Mouse (Mus musculus) embryonic facial prominence, embryonic 15.5 days (tissue): Measurements from ENCODE around the gene Vamp4. TPM values are rescaled to one million over a fixed set of nuclear protein-coding genes. Genes with fewer than 3 reads are reported as not detected.

Experiments used
- ATAC-seq: fragments of 200-750 bp; cut with Nextera tagmentation; 2 replicates; pipeline ENCODE4 v1.8.0; 2017; ENCODE audit warnings: low read depth, moderate TSS enrichment; ENCODE audit not compliant: insufficient number of reproducible peaks, low FRiP score, low TSS enrichment
- H3K27ac ChIP-seq: fragments of 300-500 bp; sonication (generic); replicated peaks from 2 replicates; pipeline ENCODE4 v1.5.1; 2015; ENCODE audit warnings: mild to moderate bottlenecking, inconsistent platforms
- H3K27me3 ChIP-seq: fragments of 300-500 bp; sonication (generic); 2 replicates; pipeline ENCODE4 v1.6.1; 2015; ENCODE audit warnings: inconsistent platforms
- H3K36me3 ChIP-seq: fragments of 300-500 bp; sonication (generic); 2 replicates; pipeline ENCODE4 v1.6.1; 2015; ENCODE audit warnings: mild to moderate bottlenecking, inconsistent platforms
- H3K4me1 ChIP-seq: fragments of 300-500 bp; sonication (generic); 2 replicates; pipeline ENCODE4 v1.6.1; 2015; ENCODE audit warnings: inconsistent platforms
- H3K4me2 ChIP-seq: fragments of 300-500 bp; sonication (generic); replicated peaks from 2 replicates; pipeline ENCODE4 v1.6.1; 2015; ENCODE audit warnings: mild to moderate bottlenecking, inconsistent platforms
- H3K4me3 ChIP-seq: fragments of 300-500 bp; sonication (generic); replicated peaks from 2 replicates; pipeline ENCODE4 v1.5.1; 2015; ENCODE audit warnings: mild to moderate bottlenecking, inconsistent platforms
- H3K9ac ChIP-seq: fragments of 300-500 bp; sonication (generic); 2 replicates; pipeline ENCODE4 v1.6.1; 2015; ENCODE audit warnings: inconsistent platforms
- H3K9me3 ChIP-seq: fragments of 300-500 bp; sonication (generic); replicated peaks from 2 replicates; pipeline ENCODE4 v1.6.1; 2016; ENCODE audit warnings: inconsistent platforms
- WGBS: fragments of 180-500 bp; shearing (Covaris S2); methylation state at CpG from one replicate; pipeline ENCODE4 v1.1.7; 2015; 5-methylcytosine and 5-hydroxymethylcytosine counted together
- polyA plus RNA-seq: library from polyadenylated mRNA; unstranded; fragments of >200 nt; fragmentation: Nextera tagmentation; extraction: Ambion mirVana; gene quantifications from 2 replicates; pipeline ENCODE4 v1.2.1, GENCODE M21; 2015

The Vamp4 gene
- polyA plus RNA-seq, result 76.2 and 82.9 TPM in 2 replicates

GRCm38 (mm10) chr1:162570260-162570748 lies at the start of gene Vamp4:
Gene Vamp4 (plus strand): TSS chr1:162570515.
- H3K27me3 ChIP-seq, result no peaks in the 10 kb centered on the region
- H3K4me1 ChIP-seq, result peaks cover 17% of the 10 kb centered on the region
- no peaks in the 10 kb centered on the region for H3K9me3 ChIP-seq
- peak; percentile 97 for ATAC-seq
- H3K27ac ChIP-seq, result peak within 1 kb of the TSS; percentile 93
- H3K36me3 ChIP-seq, result peaks cover 9% of the 10 kb centered on the region
- WGBS, result under 1% methylated on average over 42 of the region's 43 CpGs
- H3K4me2 ChIP-seq, result peak within 1 kb of the TSS; percentile 63
- H3K4me3 ChIP-seq, result peak within 1 kb of the TSS; percentile 94
- peak within 1 kb of the TSS; percentile 90 for H3K9ac ChIP-seq

DNA sequence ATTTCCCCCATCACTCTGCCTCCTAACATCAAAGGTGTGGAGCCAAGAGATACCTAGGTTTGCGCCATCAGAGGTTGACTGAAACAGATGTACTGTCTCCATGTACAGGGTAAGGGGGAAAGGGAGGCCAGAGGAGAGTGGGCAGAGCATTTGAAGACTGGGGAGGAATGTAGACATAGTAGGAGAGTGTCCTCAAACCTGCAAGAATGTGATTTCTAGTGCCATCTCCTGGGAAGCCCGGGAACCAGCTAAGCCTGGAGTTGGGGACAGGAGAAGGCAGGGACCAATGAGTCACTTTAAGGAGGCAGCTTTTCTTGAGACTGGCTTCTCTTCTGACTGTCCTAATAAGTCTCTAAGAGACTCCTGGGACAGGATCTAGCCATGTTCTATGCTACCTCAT lies 40.7 kb upstream of the Vamp4 start:
- Histone ChIP-seq H3K4me3 (no peak overlapping the region), H3K9ac (no peak overlapping the region), H3K36me3 (peaks cover 26% of the 10 kb centered on the region), H3K27me3 (no peaks in the 10 kb centered on the region), H3K4me1 (no peaks in the 10 kb centered on the region), H3K9me3 (no peaks in the 10 kb centered on the region), H3K27ac (no peak overlapping the region), H3K4me2 (no peak overlapping the region)
- no peak for ATAC-seq
- 68% methylated on average over 2 of the region's 2 CpGs for WGBS

DNA sequence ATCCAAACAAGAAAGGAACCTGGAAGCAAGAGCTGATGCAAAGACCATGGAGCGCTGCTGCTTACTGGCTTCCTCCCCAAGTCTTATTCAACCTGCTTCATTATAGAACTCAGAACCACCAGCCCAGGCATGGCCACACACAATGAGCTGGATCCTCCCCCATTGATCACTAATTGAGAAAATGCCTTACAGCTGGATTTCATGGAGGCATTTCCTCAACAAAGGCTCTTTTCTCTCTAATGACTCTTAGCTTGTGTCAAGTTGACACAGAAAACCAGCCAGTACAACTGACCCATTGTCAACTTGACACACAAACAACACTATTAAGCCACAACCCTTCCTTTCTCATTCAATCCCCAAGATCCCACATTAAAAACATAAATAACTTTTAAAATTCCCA lies 39.6 kb upstream of the Vamp4 start:
- Histone ChIP-seq H3K4me3 (no peak overlapping the region), H3K4me1 (no peaks in the 10 kb centered on the region), H3K9me3 (no peaks in the 10 kb centered on the region), H3K27me3 (no peaks in the 10 kb centered on the region), H3K9ac (no peak overlapping the region), H3K4me2 (no peak overlapping the region), H3K36me3 (peaks cover 36% of the 10 kb centered on the region), H3K27ac (no peak overlapping the region)
- no peak for ATAC-seq
- 59% methylated on average over 1 of the region's 1 CpGs for WGBS

DNA sequence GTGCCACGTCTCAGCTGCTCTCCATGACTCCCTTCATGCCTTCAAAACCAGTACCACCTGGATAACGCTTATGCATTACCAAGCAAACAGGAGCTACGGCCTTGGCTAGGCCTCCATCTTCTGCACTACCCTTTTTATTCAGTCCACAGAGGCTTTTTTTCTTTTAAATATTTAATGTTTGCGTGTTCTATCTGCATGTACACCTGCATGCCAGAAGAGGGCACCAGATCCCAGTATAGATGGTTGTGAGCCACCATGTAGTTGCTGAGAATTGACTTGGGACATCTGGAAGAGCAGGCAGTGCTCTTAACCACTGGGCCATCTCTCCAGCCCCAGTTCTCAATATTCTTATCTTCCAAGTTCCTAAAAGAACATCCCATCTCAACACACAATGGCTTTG lies 38.7 kb upstream of the Vamp4 start:
- Histone ChIP-seq H3K27ac (no peak overlapping the region), H3K4me2 (no peak overlapping the region), H3K9me3 (no peaks in the 10 kb centered on the region), H3K9ac (no peak overlapping the region), H3K27me3 (no peaks in the 10 kb centered on the region), H3K4me3 (no peak overlapping the region), H3K36me3 (peaks cover 45% of the 10 kb centered on the region), H3K4me1 (no peaks in the 10 kb centered on the region)
- ATAC-seq, result no peak
- WGBS, result 73% methylated on average over 4 of the region's 4 CpGs

GRCm38 (mm10) chr1:162532330-162532729 lies 38.0 kb upstream of the Vamp4 start:
- no peak for ATAC-seq

GRCm38 (mm10) chr1:162533766-162534560 lies 36.4 kb upstream of the Vamp4 start:
- Histone ChIP-seq H3K4me3 (no peak overlapping the region), H3K9ac (no peak overlapping the region), H3K27ac (no peak overlapping the region), H3K9me3 (no peaks in the 10 kb centered on the region), H3K36me3 (peaks cover 62% of the 10 kb centered on the region), H3K4me2 (no peak overlapping the region), H3K4me1 (no peaks in the 10 kb centered on the region), H3K27me3 (no peaks in the 10 kb centered on the region)
- WGBS, result 91% methylated on average over 14 of the region's 14 CpGs
- no peak for ATAC-seq

More at GRCm38 (mm10) chr1:162532330-162532729, 38.0 kb upstream of the Vamp4 start:
- Histone ChIP-seq H3K4me2 (no peak overlapping the region), H3K27me3 (no peaks in the 10 kb centered on the region), H3K36me3 (peaks cover 53% of the 10 kb centered on the region), H3K4me3 (no peak overlapping the region), H3K27ac (no peak overlapping the region), H3K9me3 (no peaks in the 10 kb centered on the region), H3K9ac (no peak overlapping the region), H3K4me1 (no peaks in the 10 kb centered on the region)
- WGBS, result 62% methylated on average over 4 of the region's 4 CpGs

DNA sequence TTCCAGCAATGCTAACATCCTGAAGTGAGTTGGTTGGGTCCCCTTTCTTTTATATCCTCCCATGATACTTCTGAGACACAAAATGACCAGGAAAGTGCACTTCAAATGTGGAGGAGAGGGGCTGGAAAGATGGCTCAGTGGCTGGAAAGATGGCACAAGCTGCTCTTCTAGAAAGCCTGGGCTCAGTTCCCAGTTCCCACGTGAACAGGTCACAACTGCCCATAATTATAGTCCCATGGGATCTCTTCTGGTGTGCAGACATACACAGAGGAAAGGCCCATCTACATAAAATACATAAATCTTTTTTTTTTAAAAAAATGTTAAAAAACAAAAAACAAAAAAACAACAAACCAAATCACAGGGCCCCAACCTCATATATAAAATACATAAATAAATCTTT lies 27.1 kb upstream of the Vamp4 start:
- no peak for ATAC-seq
- WGBS, result 56% methylated on average over 1 of the region's 1 CpGs
- no peak overlapping the region for H3K4me3 ChIP-seq

DNA sequence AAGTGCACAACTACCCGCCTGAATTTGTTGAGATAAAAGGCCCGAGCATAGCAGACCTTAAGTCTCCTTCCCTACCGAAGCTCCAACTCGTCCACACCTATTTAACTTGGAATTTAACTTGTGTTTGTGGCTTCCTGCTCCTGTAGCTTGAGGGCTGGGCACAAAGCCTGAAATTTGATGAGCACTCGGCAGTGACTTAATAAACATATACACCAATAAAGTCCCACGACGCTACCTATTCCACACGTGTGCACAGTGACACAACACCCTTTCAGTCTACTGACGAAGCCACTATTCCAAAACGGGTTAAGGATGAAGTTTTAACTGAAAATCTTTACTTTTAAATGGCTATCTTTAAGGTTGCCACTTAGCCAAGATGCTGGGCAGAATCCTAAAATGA lies 22.7 kb upstream of the Vamp4 start:
- Histone ChIP-seq H3K27ac (peak overlapping the region; percentile 76; the same call in 1 of the 2 replicates), H3K4me2 (peak overlapping the region; percentile 89), H3K9me3 (no peaks in the 10 kb centered on the region), H3K27me3 (no peaks in the 10 kb centered on the region), H3K36me3 (peaks cover 35% of the 10 kb centered on the region), H3K9ac (peak overlapping the region; percentile 54), H3K4me1 (peaks cover 14% of the 10 kb centered on the region), H3K4me3 (peak overlapping the region; percentile 78)
- ATAC-seq, result no peak
- 2% methylated on average over 10 of the region's 10 CpGs for WGBS

More for the DNA sequence above, 27.1 kb upstream of the Vamp4 start:
- H3K27ac ChIP-seq, result no peak overlapping the region
- peaks cover 12% of the 10 kb centered on the region for H3K4me1 ChIP-seq
- H3K27me3 ChIP-seq, result no peaks in the 10 kb centered on the region
- H3K4me2 ChIP-seq, result no peak overlapping the region
- H3K9me3 ChIP-seq, result no peaks in the 10 kb centered on the region
- H3K9ac ChIP-seq, result no peak overlapping the region
- peaks cover 70% of the 10 kb centered on the region for H3K36me3 ChIP-seq

GRCm38 (mm10) chr1:162548016-162548916 lies 22.0 kb upstream of the Vamp4 start, which contains the start of gene Mettl13:
Gene Mettl13 (minus strand): TSS chr1:162548551.
- peak within 1 kb of the TSS; percentile 78 for H3K4me3 ChIP-seq
- no peaks in the 10 kb centered on the region for H3K9me3 ChIP-seq
- peak within 1 kb of the TSS; percentile 84 for H3K27ac ChIP-seq
- H3K36me3 ChIP-seq, result peaks cover 29% of the 10 kb centered on the region
- WGBS, result under 1% methylated on average over 52 of the region's 52 CpGs
- H3K4me2 ChIP-seq, result peak within 1 kb of the TSS; percentile 89
- peak; percentile 97 for ATAC-seq
- no peaks in the 10 kb centered on the region for H3K27me3 ChIP-seq
- H3K4me1 ChIP-seq, result peaks cover 14% of the 10 kb centered on the region
- H3K9ac ChIP-seq, result peak within 1 kb of the TSS; percentile 54

- peaks cover 14% of the 10 kb centered on the region for H3K4me1 ChIP-seq
- H3K4me3 ChIP-seq, result peak overlapping the region; percentile 78
- no peak for ATAC-seq
- H3K36me3 ChIP-seq, result peaks cover 22% of the 10 kb centered on the region
- H3K4me2 ChIP-seq, result peak overlapping the region; percentile 89
- H3K9me3 ChIP-seq, result no peaks in the 10 kb centered on the region
- H3K27me3 ChIP-seq, result no peaks in the 10 kb centered on the region
- H3K27ac ChIP-seq, result peak overlapping the region; percentile 84
- peak overlapping the region; percentile 50; the same call in 1 of the 2 replicates for H3K9ac ChIP-seq
- WGBS, result 59% methylated on average over 10 of the region's 10 CpGs
Observed at GRCm38 (mm10) chr1:162548917-162549613, 21.2 kb upstream of the Vamp4 start.
